ENCODE assay signal across 1 mouse cellular context in genomic region chr2:25813364-25813763, GRCm38 (mm10).
TF ChIP-seq lines count a peak whose summit lies in the region.

No protein-coding gene starts in this region.

TF ChIP-seq in CH12.LX, 34 proteins besides CTCF, POLR2A, EP300 and RAD21:
- TF ChIP-seq ELF1 (IDR thresholded peaks at IDR 0.05; ENCODE audit: low read depth, low read length), result no peak
- TF ChIP-seq USF1 (IDR thresholded peaks at IDR 0.05; ENCODE audit: low read depth, low read length), result no peak
- TF ChIP-seq ETS1 (conservative IDR thresholded peaks at IDR 0.05; ENCODE audit: low read depth, low read length), result no peak
TF ChIP-seq in CH12.LX: peak in this region for 0.
